Mouse (Mus musculus): ENCODE measurements around the gene 9130213A22Rik.

9130213A22Rik gene

GRCm38 (mm10) chr11:69074776-69075069, 47.7 kb downstream of the 9130213A22Rik start:
- no peak for DNase-seq (ENCODE audit: low spot score)

GRCm38 (mm10) chr11:69073951-69074775, 48.2 kb downstream of the 9130213A22Rik start:
- DNase-seq (ENCODE audit: low spot score), result no peak

- DNase-seq (ENCODE audit: low spot score), result peak; percentile 93
These were observed 49.1 kb downstream of the 9130213A22Rik start for GRCm38 (mm10) chr11:69073065-69073888.

GRCm38 (mm10) chr11:69072666-69073064, 49.7 kb downstream of the 9130213A22Rik start:
- no peak for DNase-seq (ENCODE audit: low spot score)

GRCm38 (mm10) chr11:69072234-69072633, 50.2 kb downstream of the 9130213A22Rik start:
- no peak for DNase-seq (ENCODE audit: low spot score)

GRCm38 (mm10) chr11:69071262-69071661, 51.1 kb downstream of the 9130213A22Rik start:
- DNase-seq (ENCODE audit: low spot score), result no peak

GRCm38 (mm10) chr11:69070590-69071222, 51.7 kb downstream of the 9130213A22Rik start, which contains the start of gene Tmem107:
Tmem107 (plus strand) TSS chr11:69070806.
- peak; percentile 89 for DNase-seq (ENCODE audit: low spot score)

GRCm38 (mm10) chr11:69070093-69070492, 52.3 kb downstream of the 9130213A22Rik start:
- DNase-seq (ENCODE audit: low spot score), result no peak

Data from layer of hippocampus, adult 9-10 months (tissue).